Comparison of ENCODE assay signal across 22 mouse cellular contexts in the genomic region with DNA sequence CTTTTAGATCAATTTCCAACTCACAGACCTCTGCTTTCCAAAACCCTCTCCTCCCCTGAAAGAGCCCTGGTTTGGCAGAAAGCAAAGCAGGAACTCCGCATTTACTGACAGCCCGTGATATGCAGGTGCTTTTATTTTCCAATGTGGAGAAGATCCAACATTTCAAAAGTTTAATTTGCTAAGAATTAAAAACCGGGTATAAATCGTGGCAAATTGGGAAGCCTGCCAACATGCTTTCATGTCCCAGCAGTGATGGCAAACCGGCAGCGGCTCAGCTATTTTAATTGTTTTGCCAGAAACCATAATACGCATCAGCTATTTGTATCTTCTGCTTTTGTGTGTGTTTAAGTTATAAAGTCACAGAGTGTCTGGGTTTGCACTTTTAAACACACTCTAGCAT.
A peak's percentile ranks its signal among the peaks of the same experiment; 100 is the strongest.
DNase-seq lines count a peak whose midpoint lies in the region; ATAC-seq and TF ChIP-seq lines count a peak whose summit lies in the region.
"Had no signal": no experiment of that assay in that cellular context is flagged by ENCODE, and none has a peak within 500 bp of the region (broad histone marks: within the 10 kb centered on the region; RNA-seq: fewer than 3 reads in every experiment).

No protein-coding gene starts in this region.

- WGBS in heart, embryonic 16.5 days: 35% methylated on average over 7 of the region's 7 CpGs
- WGBS in heart, embryonic 12.5 days: 71% methylated on average over 7 of the region's 7 CpGs
- 33% methylated on average over 7 of the region's 7 CpGs for WGBS in stomach, embryonic 16.5 days
- 29% methylated on average over 7 of the region's 7 CpGs for WGBS in stomach, postnatal 0 days

- peaks cover 35% of the 10 kb centered on the region for H3K4me1 ChIP-seq in heart, embryonic 16.5 days (ENCODE audit: control insufficient read depth, insufficient read depth, low read length)
- peaks cover 59% of the 10 kb centered on the region for H3K4me1 ChIP-seq in heart, embryonic 12.5 days (replicated peaks)
- H3K4me1 ChIP-seq in stomach, embryonic 16.5 days (ENCODE audit: control insufficient read depth, insufficient read depth, low read length): peaks cover 20% of the 10 kb centered on the region; the same call in 1 of the 2 replicates
- H3K4me1 ChIP-seq in stomach, postnatal 0 days (replicated peaks; ENCODE audit: control insufficient read depth, insufficient read depth): peaks cover 3% of the 10 kb centered on the region
- H3K4me1 ChIP-seq: forebrain, embryonic 13.5 days had no signal

- no peak overlapping the region for H3K4me3 ChIP-seq in heart, embryonic 16.5 days (ENCODE audit: low read length)
- H3K4me3 ChIP-seq in heart, embryonic 12.5 days: no peak overlapping the region
- H3K4me3 ChIP-seq in stomach, embryonic 16.5 days (replicated peaks; ENCODE audit: low read length): no peak overlapping the region
- no peak overlapping the region for H3K4me3 ChIP-seq in stomach, postnatal 0 days (ENCODE audit: low read depth, low read length)
- H3K4me3 ChIP-seq: forebrain, embryonic 13.5 days; heart, embryonic 10.5 days; hindbrain, embryonic 10.5 days; intestine, embryonic 15.5 days; left cerebral cortex, adult 2 months; neural tube, embryonic 12.5 days; stomach, embryonic 15.5 days had no signal

- intact Hi-C loops in left cerebral cortex, postnatal 14 days (cut with DNase I): no loop called here
- intact Hi-C loops in left cerebral cortex, postnatal 4 days (cut with DNase I): no loop called here

- no peak overlapping the region; the same call in 1 of the 2 replicates for H3K4me2 ChIP-seq in heart, embryonic 16.5 days (ENCODE audit: low read depth, low read length)
- H3K4me2 ChIP-seq in heart, embryonic 12.5 days: no peak overlapping the region
- no peak overlapping the region for H3K4me2 ChIP-seq in stomach, embryonic 16.5 days (ENCODE audit: low read depth, low read length)
- H3K4me2 ChIP-seq in stomach, postnatal 0 days (replicated peaks; ENCODE audit: low read depth): no peak overlapping the region
- H3K4me2 ChIP-seq: forebrain, embryonic 13.5 days; intestine, embryonic 15.5 days; neural tube, embryonic 12.5 days; stomach, embryonic 15.5 days had no signal

- no peak for TF ChIP-seq EP300 in stomach, postnatal 0 days (optimal IDR thresholded peaks at IDR 0.05)

- H3K9ac ChIP-seq in heart, embryonic 16.5 days (ENCODE audit: low read length): no peak overlapping the region
- H3K9ac ChIP-seq in heart, embryonic 12.5 days: no peak overlapping the region
- H3K9ac ChIP-seq in stomach, embryonic 16.5 days (ENCODE audit: low read length): 0 out of 2 replicates have a peak overlapping the region, but pooled peaks have one; percentile 4
- H3K9ac ChIP-seq in stomach, postnatal 0 days (ENCODE audit: low read length): no peak overlapping the region
- H3K9ac ChIP-seq: forebrain, embryonic 13.5 days; intestine, embryonic 15.5 days; neural tube, embryonic 12.5 days; stomach, embryonic 15.5 days had no signal

- ATAC-seq in heart, embryonic 16.5 days (replicated peaks; ENCODE audit: extremely low read depth, insufficient read depth, low FRiP score): no peak
- no peak for ATAC-seq in heart, embryonic 12.5 days (ENCODE audit: insufficient number of reproducible peaks, low FRiP score)
- no peak for ATAC-seq in stomach, embryonic 16.5 days (ENCODE audit: insufficient read depth, low FRiP score)
- ATAC-seq in stomach, postnatal 0 days (ENCODE audit: low FRiP score, low TSS enrichment): no peak
- ATAC-seq: forebrain, embryonic 13.5 days; intestine, embryonic 15.5 days had no signal

- DNase-seq in left cerebral cortex, postnatal 14 days (ENCODE audit: low spot score in 2 of 2): peak; percentile 18 to 37
- DNase-seq in left cerebral cortex, postnatal 4 days: no peak
- DNase-seq in stomach, postnatal 0 days (ENCODE audit: low spot score): no peak
- DNase-seq in right cerebral cortex, postnatal 4 days: peak; percentile 20
- DNase-seq in testis, postnatal 14 days (ENCODE audit: low spot score): no peak
- DNase-seq: adrenal gland, postnatal 36 days; cerebellum, postnatal 25 days; liver; lung, adult 2 months; spleen, adult 18-20 months; thymus, postnatal 25 days had no signal

- no peaks in the 10 kb centered on the region for H3K9me3 ChIP-seq in heart, embryonic 16.5 days (replicated peaks; ENCODE audit: control insufficient read depth, low read length)
- H3K9me3 ChIP-seq in heart, embryonic 12.5 days (replicated peaks): no peaks in the 10 kb centered on the region
- H3K9me3 ChIP-seq in stomach, embryonic 16.5 days (replicated peaks; ENCODE audit: control insufficient read depth, low read length): no peaks in the 10 kb centered on the region
- H3K9me3 ChIP-seq in stomach, postnatal 0 days (ENCODE audit: control insufficient read depth, low read length): no peaks in the 10 kb centered on the region
- H3K9me3 ChIP-seq: forebrain, embryonic 13.5 days; G1E; heart, embryonic 10.5 days; hindbrain, embryonic 10.5 days; intestine, embryonic 15.5 days; neural tube, embryonic 12.5 days; stomach, embryonic 15.5 days had no signal

- TF ChIP-seq CTCF in stomach, postnatal 0 days (IDR thresholded peaks at IDR 0.05; ENCODE audit: low read depth): no peak

- H3K27me3 ChIP-seq in heart, embryonic 16.5 days (ENCODE audit: control insufficient read depth, insufficient read depth, low read length): no peaks in the 10 kb centered on the region
- no peaks in the 10 kb centered on the region for H3K27me3 ChIP-seq in heart, embryonic 12.5 days (replicated peaks)
- H3K27me3 ChIP-seq in stomach, embryonic 16.5 days (ENCODE audit: control insufficient read depth, insufficient read depth, low read length): no peaks in the 10 kb centered on the region
- no peaks in the 10 kb centered on the region for H3K27me3 ChIP-seq in stomach, postnatal 0 days (ENCODE audit: control insufficient read depth, insufficient read depth, low read length)
- H3K27me3 ChIP-seq: intestine, embryonic 15.5 days; neural tube, embryonic 12.5 days; stomach, embryonic 15.5 days had no signal

- peak overlapping the region; percentile 38; the same call in 1 of the 2 replicates for H3K27ac ChIP-seq in heart, embryonic 16.5 days (ENCODE audit: low read length)
- H3K27ac ChIP-seq in heart, embryonic 12.5 days (ENCODE audit: poor library complexity, severe bottlenecking): no peak overlapping the region
- H3K27ac ChIP-seq in stomach, embryonic 16.5 days (ENCODE audit: low read length): no peak overlapping the region; the same call in 1 of the 2 replicates
- H3K27ac ChIP-seq in stomach, postnatal 0 days (replicated peaks): no peak overlapping the region
- H3K27ac ChIP-seq: forebrain, embryonic 13.5 days; heart, embryonic 10.5 days; hindbrain, embryonic 10.5 days; intestine, embryonic 15.5 days; left cerebral cortex, adult 2 months; neural tube, embryonic 12.5 days had no signal

- peaks cover 3% of the 10 kb centered on the region for H3K36me3 ChIP-seq in heart, embryonic 16.5 days (ENCODE audit: control insufficient read depth, insufficient read depth)
- H3K36me3 ChIP-seq in heart, embryonic 12.5 days: peaks cover 15% of the 10 kb centered on the region
- H3K36me3 ChIP-seq in stomach, embryonic 16.5 days (ENCODE audit: control insufficient read depth, insufficient read depth, low read length): 0 out of 2 replicates have a peak, but pooled peaks cover 4% of the 10 kb centered on the region
- H3K36me3 ChIP-seq in stomach, postnatal 0 days (ENCODE audit: control insufficient read depth, insufficient read depth, low read length): peaks cover 10% of the 10 kb centered on the region
- H3K36me3 ChIP-seq: G1E; neural tube, embryonic 12.5 days had no signal

Comparison
In these comparisons a context has a peak if more than half of its experiments do, and no peak if none do; other contexts are left out.
1. DNase-seq: peak in left cerebral cortex, postnatal 14 days (2 of 2) and right cerebral cortex, postnatal 4 days (single experiment); none in left cerebral cortex, postnatal 4 days (single experiment), stomach, postnatal 0 days (single experiment) and testis, postnatal 14 days (single experiment).